Mouse (Mus musculus) retina, embryonic 14.5 days (tissue): ENCODE data around the gene Wdhd1.
A peak's percentile ranks its signal among the peaks of the same experiment; 100 is the strongest.
"Not testable (repeated sequence)": the region's sequence is repeated elsewhere in the genome, so short reads cannot be mapped to it uniquely, and the experiment has no call there.

Source experiments
- DNase-seq: peaks from one replicate; pipeline ENCODE4 v3.0.0-alpha.2; 2015; ENCODE audit warnings: low spot score

Gene Wdhd1

DNA sequence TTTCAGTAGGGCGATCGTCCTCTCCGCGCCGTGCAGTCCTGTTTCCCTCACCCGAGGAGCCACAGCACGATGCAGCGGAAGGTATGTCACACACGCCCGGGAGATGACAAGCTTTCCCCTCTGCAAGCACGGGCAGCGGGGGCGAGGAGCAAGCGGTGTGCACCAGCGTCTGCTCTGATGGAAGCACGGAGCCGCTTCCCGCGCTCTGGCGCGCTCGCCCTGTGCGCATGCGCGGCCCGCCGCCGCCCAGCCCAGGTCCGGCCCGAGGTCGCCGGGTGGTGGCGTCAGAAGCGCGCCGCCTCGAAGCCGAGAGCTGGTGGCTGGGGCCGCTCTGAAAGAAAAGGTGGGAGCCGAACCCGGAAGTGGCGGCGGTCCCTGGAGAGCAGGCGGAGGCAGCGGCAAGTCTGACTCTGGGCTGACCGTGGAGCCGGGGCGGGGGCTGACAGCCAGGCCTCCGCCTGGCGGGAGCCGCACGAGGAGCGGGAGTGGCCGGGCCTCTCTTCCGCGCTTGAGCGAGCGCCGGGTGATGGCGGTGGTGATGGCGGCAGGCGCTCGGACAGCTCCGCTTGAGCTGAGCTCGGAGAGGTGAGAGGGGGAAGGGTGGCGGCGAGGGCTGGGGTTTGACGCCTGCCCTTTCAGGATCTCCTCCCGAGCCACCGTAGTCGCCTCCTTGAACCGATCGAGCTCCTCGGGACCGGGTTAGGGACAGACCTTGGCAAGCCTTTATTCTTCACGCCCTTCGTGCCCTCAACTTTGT, at the start of gene Wdhd1, which contains the start of gene Socs4:
Gene Wdhd1 (minus strand): TSS at position 221 of the 757 bp plus-strand sequence.
Gene Socs4 (plus strand): TSS at position 295 of the 757 bp plus-strand sequence.
- DNase-seq, result peak; percentile 95

- DNase-seq, result no peak
These were observed 49.5 kb upstream of the Wdhd1 start for GRCm38 (mm10) chr14:47325965-47326761.

- DNase-seq, result not testable (repeated sequence)
These were observed 44.9 kb upstream of the Wdhd1 start for GRCm38 (mm10) chr14:47321581-47321980.

- no peak for DNase-seq
These were observed 42.7 kb upstream of the Wdhd1 start for GRCm38 (mm10) chr14:47319362-47319761.

GRCm38 (mm10) chr14:47310342-47311181, 33.9 kb upstream of the Wdhd1 start:
- DNase-seq, result no peak

GRCm38 (mm10) chr14:47309061-47309460, 32.4 kb upstream of the Wdhd1 start:
- DNase-seq, result no peak

- no peak for DNase-seq
These were observed 31.0 kb upstream of the Wdhd1 start for GRCm38 (mm10) chr14:47307669-47308068.

GRCm38 (mm10) chr14:47305933-47306332, 29.3 kb upstream of the Wdhd1 start:
- DNase-seq, result no peak

DNA sequence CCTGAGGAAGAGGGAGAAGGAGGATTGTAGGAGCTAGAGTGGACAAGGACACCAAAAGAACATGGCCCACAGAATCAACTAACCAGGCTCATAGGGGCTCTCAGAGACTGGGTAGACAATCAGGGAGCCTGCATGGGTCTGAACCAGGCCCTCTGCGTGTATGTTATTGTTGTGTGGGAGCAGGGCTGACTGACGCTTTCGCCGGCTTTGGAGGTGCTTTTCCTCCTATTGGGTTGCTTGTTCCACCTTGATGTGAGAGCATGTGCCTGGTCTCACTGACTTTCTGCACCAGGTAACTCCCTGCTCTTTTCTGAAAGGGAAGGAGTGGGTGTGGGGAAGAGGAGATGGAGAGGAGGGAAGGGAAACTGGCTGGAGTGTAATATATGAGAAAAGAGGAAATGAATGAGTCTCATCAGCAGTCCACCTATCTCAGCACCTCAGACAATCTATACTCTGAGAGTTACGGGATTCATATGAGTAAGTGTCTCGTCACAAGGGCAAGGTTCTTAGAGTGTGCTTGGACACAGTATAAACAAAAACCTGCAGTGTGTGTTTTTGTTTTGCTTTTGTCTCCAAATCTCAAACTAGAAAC, 28.3 kb upstream of the Wdhd1 start:
- DNase-seq, result no peak

- no peak for DNase-seq
These were observed 26.4 kb upstream of the Wdhd1 start for GRCm38 (mm10) chr14:47302885-47303680.

- DNase-seq, result peak; percentile 59
These were observed 22.2 kb upstream of the Wdhd1 start for GRCm38 (mm10) chr14:47298819-47299261.

- peak; percentile 76 for DNase-seq
These were observed 21.7 kb upstream of the Wdhd1 start for GRCm38 (mm10) chr14:47298408-47298792.

DNA sequence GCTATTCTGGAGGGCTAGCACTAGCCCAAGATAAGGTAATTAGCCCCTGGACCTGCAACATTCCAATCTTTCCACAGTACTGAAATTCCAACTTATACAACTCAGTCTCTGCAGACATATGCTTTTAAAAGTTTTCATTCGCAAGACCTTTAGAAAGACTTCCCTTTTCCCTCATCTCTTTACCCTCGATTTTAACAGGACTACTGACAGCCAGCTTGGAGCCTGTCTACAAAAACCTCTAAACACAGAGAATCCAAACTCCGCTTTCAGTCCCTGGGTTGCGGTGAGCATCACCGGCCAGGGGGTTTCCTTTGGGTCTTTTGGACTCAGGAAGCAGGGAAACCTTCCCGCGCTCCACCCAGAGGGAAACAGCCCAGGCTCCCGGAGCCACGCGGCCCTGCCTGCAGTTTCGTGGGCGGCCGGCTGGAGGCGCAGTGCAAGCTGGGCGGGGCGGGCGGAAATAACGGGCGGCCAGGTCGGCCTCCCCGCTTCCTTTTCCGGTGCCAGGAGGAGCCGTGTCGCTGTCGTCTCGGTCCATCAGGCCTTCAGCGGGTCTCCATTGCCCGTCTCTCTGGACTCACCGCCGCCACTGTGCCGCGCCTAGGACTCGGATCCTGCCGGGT, 21.2 kb upstream of the Wdhd1 start, which contains the start of gene Mapk1ip1l:
Gene Mapk1ip1l (plus strand): TSS at position 482 of the 623 bp plus-strand sequence.
- DNase-seq, result peak; percentile 91

- no peak for DNase-seq
These were observed 19.6 kb upstream of the Wdhd1 start for GRCm38 (mm10) chr14:47296232-47296631.

DNA sequence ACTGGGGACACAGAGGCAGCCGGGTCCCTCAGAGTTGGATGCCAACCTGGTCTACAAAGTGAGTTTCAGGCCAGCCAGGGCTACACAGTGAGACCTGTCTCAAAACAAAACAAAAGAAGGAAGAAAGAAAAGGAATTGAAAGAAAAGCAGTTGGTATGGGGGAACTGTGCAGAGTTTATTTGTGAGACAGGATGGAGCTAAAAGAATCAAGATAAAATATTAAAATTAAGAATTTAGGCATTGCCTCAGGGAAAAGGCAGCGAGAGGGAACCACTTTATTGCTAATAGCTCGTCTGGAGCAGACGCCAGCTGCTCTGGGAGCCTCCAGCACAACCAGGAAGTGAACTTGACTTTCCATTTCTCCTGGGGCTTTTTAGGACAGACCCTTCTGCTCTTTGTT, 17.5 kb upstream of the Wdhd1 start:
- DNase-seq, result peak; percentile 30

- no peak for DNase-seq
These were observed 15.1 kb upstream of the Wdhd1 start for GRCm38 (mm10) chr14:47291772-47292171.

DNA sequence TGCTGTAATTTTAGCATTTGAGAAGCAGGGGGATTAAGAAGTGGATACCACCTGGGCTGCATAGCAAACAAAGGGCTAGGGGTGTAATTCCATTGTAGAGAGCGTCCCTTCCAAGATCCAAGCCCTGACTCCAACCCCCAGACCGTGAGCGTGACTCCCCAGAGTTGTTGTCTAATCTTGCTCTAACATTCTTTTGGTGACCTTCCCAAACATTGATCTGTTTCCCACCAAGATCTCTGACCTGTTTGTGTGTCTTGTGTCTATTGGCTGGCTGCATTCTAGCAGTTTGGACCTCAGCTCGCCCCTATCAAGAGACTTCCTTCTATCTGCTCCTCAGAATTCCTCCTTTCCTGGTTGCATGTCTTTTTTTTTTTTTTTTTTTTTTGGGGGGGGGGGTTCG, 10.4 kb upstream of the Wdhd1 start:
- DNase-seq, result no peak

- DNase-seq, result no peak
These were observed 9.6 kb upstream of the Wdhd1 start for GRCm38 (mm10) chr14:47286215-47286614.

DNA sequence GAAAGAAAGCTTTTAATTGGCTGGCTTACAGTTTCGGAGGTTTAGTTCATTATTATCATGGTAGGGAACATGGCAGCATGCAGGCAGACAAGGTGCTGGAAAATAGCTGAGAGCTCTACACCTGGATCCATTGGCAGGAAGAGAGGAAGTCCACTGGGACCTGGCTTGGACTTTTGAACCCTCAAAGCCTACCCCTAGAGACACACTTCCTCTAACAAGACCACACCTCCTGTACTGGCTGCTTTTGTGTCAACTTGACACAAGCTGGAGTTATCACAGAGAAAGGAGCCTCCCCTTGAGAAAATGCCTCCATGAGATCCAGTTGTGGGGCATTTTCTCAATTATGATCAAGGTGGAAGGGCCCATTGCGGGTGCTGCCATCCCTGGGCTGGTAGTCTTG, 8.6 kb upstream of the Wdhd1 start:
- DNase-seq, result no peak

- no peak for DNase-seq
These were observed 6.9 kb upstream of the Wdhd1 start for GRCm38 (mm10) chr14:47283568-47283967.
